Mouse (Mus musculus): ENCODE results near the gene Ino80e.

The Ino80e gene

DNA sequence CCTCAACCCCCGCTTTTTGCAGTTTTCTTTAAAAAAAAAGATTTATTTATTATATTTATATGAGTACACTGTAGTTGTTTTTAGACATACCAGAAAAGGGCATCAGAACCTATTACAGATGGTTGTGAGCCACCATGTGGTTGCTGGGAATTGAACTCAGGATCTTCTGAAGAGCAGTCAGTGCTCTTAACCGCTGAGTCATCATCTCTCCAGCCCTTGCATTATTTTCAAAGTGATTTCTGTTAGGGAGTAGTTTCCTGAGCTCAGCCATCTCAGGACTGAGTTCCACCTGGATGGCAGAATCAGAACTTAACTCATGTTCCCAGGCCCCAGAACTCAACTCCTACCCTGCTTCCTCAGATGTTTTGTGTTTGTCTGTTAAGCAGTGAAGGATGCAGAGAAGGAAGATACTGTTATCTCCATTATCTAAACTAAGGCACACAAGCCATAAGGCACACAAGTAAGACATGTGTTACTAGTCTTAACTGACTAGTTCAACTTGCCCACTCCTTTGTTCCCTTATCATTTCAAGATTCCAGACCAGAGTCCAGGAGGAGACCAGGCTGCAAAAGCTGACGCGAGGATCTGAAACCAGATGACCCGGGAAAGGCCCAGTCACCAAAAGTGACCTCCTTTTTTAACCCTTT lies 52.3 kb downstream of the Ino80e start:
- DNase-seq (ENCODE audit: low read depth): no peak

DNA sequence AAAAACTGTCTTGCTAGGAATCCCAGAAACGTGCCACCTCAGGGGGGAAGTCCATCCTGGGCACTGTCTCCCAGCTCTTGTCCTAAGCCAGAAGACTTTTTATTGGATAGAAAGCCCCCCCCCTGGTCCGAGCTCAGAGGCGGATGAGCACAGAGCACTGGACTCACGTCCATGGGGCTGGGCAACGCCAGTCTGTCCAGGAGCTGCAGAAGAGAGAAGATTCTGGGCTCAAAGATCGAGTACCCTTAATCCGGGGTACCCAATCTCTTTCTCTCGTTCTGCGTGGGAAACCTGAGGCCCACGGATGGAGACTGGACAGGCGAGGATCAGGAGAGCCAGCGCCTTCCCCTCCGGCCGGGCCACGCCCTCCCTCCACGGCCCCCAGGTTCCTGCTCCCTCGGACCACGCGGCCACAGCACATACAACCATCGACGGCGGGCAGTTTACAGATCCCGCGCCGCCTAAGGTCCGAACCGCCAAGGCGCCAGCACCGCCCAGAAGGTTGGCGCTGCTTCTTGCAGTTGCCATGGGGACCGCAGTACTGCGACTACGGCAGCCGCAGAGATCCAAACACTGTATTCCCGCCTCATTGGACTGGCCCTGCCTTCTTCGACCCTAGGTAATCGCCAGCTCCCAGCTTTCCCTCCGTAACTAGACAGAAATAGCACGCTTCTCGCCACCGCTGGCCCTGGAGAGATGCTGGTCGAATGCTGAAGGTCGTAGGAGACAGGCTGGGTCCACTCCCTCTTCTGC lies 53.3 kb downstream of the Ino80e start:
- no peak for DNase-seq (ENCODE audit: low read depth)

DNA sequence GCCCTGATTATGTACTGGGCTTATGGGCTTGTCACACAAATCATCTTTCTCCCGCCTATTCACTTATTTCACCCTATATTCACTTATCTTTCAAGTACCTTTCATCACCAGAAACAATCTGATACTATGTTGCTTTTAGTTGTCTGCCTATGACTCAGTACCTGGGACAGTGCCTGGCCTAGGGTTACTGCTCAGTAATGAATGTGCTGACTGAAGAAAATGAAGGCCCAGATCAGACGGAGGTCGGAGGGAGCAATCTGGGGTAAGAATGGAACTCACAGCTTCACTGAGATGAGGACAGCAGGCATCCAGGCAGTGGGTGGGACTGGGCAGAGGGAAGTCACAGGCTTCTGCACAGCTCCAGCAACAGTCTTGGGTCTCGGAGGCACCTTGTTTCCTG lies 54.8 kb downstream of the Ino80e start:
- DNase-seq (ENCODE audit: low read depth): no peak

DNA sequence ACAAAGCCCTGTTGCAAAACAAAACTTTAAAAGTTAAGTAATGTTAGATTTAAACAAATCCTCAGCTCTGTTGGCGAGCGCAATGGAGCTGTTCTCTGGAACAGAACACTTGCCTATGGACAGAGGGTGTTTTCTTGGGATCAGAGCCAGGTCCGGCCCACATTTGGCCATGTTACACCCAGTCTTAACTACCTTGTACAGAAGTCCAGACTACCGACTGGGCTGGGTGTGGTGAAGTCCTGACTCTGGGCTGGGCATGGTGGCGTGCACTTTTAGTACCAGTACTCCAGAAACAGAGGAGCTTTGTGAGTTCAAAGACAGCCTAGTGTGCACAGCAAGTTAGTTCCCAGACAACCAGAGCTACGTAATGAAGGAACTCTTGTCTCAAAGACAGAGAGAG lies 55.2 kb downstream of the Ino80e start:
- no peak for DNase-seq (ENCODE audit: low read depth)

DNA sequence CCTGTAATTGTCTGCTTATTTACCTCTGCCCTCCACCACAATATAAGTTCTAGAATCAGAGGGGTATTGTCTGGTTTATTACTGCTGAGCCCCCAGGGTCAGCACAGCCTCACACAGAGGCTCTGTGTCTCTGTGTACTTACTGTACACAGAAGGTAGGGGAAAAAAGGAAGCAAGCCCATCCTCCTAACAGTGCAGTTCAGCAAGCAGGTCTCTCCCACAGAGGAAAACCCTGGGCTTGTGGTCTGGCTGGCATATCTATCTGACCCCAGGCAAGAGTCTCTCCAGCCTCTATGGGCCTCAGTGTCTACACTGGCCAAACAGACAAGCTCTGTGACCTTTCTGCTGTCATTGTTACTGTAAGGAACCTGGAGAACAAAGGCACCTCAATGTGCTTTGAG lies 58.4 kb downstream of the Ino80e start:
- no peak for DNase-seq (ENCODE audit: low read depth)

DNA sequence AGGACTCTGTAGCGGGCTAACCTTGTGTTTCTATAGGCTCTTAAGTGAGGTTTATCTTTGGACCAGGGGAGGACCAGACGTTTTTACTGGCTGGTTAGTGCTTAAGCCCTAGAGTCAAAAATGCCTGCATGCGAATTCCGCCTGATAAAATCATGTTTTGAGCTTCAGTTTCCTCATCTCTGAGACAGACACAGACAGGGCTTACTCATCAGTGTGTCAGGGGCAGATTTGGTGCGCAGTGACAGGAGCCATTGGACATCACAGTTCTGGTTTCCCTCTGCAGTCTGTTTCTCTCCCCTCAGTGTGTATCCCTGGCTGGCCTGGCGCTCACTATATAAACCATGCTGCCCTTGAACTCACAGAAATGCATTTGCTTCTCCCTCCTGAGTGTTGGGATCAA lies 59.0 kb downstream of the Ino80e start:
- no peak for DNase-seq (ENCODE audit: low read depth)

DNA sequence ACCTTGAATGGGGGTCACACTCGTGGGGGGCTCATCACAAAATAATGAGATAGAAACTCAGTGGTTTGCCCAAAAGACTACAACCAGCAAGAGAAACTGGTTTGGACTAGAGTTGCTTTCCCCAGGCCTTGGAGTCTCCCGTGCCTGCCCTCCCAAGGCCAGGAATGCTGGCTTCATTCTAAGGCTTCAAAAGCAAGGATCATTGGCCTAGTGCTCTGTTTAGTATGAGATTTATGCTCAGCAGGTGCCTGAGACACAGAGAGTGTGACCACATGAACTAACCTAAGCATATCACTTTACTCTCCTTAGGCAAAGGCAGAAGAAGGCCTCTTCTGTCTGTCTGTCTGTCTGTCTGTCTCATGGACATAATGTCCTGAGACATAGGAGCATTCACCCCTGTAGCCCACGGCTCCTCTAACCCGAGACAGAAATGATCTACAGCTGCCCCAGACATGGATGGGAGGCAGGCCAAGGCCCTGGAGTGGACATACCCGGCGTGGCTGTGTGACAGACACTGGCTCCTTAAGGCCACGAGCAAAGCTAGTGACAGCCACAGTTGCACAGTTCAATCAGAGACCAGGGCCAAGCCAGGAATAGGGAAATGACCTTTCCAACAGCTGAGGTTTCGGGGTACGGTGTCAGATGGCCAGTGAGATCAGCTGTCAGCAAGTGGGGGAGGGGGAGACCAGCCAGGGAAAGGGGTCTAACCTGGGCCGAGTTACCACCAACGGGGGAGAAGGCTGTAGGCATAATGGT lies 59.9 kb downstream of the Ino80e start:
- DNase-seq (ENCODE audit: low read depth): no peak

DNA sequence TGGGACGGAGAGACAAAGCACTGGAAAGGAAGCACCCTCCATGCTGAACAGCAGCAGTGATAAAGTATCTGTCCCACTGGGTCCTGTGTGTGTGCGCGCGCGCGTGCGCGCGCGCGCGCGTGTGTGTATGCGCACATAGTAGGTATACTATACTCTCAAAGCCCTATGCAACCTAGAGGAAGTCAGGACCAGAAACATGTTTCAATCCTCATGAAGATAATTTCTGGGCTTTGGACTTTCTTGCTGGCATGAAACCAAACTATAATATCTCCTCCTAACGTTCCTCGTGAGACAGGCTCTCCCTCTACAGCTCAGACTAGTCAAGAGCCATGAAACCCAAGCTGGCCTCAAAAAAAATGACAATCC lies 61.1 kb downstream of the Ino80e start:
- no peak for DNase-seq (ENCODE audit: low read depth)
